Mouse (Mus musculus) intestine, embryonic 15.5 days (tissue): Measurements from ENCODE around the gene Ptprk. TPM values are rescaled to one million over a fixed set of nuclear protein-coding genes. Genes with fewer than 3 reads are reported as not detected.

Experiments
- ATAC-seq: fragments of 200-750 bp; cut with Nextera tagmentation; 2 replicates; pipeline ENCODE4 v1.8.0; 2017; ENCODE audit warnings: moderate TSS enrichment, moderate library complexity
- H3K27ac ChIP-seq: fragments of 300-500 bp; sonication (generic); 2 replicates; pipeline ENCODE4 v1.5.1; 2015; ENCODE audit warnings: mild to moderate bottlenecking, inconsistent platforms
- H3K27me3 ChIP-seq: fragments of 300-500 bp; sonication (generic); replicated peaks from 2 replicates; pipeline ENCODE4 v1.6.1; 2015; ENCODE audit warnings: inconsistent platforms
- H3K36me3 ChIP-seq: fragments of 300-500 bp; sonication (generic); 2 replicates; pipeline ENCODE4 v1.6.1; 2015; ENCODE audit warnings: inconsistent platforms
- H3K4me1 ChIP-seq: fragments of 300-500 bp; sonication (generic); replicated peaks from 2 replicates; pipeline ENCODE4 v1.6.1; 2015; ENCODE audit warnings: inconsistent platforms
- H3K4me2 ChIP-seq: fragments of 300-500 bp; sonication (generic); replicated peaks from 2 replicates; pipeline ENCODE4 v1.6.1; 2015; ENCODE audit warnings: mild to moderate bottlenecking, inconsistent platforms
- H3K4me3 ChIP-seq: fragments of 300-500 bp; sonication (generic); replicated peaks from 2 replicates; pipeline ENCODE4 v1.5.1; 2015; ENCODE audit warnings: inconsistent platforms
- H3K9ac ChIP-seq: fragments of 300-500 bp; sonication (generic); 2 replicates; pipeline ENCODE4 v1.6.1; 2015; ENCODE audit warnings: inconsistent platforms
- H3K9me3 ChIP-seq: fragments of 300-500 bp; sonication (generic); 2 replicates; pipeline ENCODE4 v1.6.1; 2016; ENCODE audit warnings: inconsistent platforms
- WGBS: fragments of 180-500 bp; shearing (Covaris S2); methylation state at CpG from one replicate; pipeline ENCODE4 v1.1.7; 2015; 5-methylcytosine and 5-hydroxymethylcytosine counted together
- polyA plus RNA-seq: library from polyadenylated mRNA; unstranded; fragments of >200 nt; fragmentation: Nextera tagmentation; extraction: Ambion mirVana; gene quantifications from 2 replicates; pipeline ENCODE4 v1.2.1, GENCODE M21; 2015

Gene Ptprk
- polyA plus RNA-seq, 1 experiment from 2014 or later: 35.6 TPM

DNA sequence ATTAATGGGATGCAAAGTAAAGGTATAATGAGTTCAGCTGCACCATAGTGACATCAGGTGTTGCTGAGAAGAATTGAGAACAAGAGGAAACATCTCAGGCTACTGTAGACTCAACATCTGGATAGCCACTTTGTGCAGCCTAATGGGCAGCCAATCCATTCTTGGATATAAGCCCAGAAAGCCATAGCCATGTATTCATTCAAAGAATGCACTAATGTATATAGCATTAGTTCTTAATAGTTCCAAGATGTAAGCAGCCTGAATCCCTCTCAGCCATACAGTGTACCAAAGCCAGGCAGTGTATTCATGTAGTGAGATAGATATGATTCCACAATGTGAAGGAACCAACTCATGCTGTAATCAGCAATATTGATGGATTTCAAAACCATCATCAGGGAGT, 134.8 kb downstream of the Ptprk start:
- Histone ChIP-seq H3K9me3 (no peaks in the 10 kb centered on the region), H3K27me3 (no peaks in the 10 kb centered on the region), H3K27ac (no peak overlapping the region), H3K4me2 (no peak overlapping the region), H3K36me3 (no peaks in the 10 kb centered on the region), H3K9ac (no peak overlapping the region), H3K4me3 (no peak overlapping the region), H3K4me1 (no peaks in the 10 kb centered on the region)
- no peak for ATAC-seq

- Histone ChIP-seq H3K4me3 (no peak overlapping the region), H3K9me3 (no peaks in the 10 kb centered on the region), H3K9ac (no peak overlapping the region), H3K4me1 (no peaks in the 10 kb centered on the region), H3K27ac (no peak overlapping the region), H3K36me3 (no peaks in the 10 kb centered on the region), H3K4me2 (no peak overlapping the region), H3K27me3 (no peaks in the 10 kb centered on the region)
- 67% methylated on average over 1 of the region's 1 CpGs for WGBS
- ATAC-seq: no peak
These were observed 137.5 kb downstream of the Ptprk start for GRCm38 (mm10) chr10:28212083-28212482.

DNA sequence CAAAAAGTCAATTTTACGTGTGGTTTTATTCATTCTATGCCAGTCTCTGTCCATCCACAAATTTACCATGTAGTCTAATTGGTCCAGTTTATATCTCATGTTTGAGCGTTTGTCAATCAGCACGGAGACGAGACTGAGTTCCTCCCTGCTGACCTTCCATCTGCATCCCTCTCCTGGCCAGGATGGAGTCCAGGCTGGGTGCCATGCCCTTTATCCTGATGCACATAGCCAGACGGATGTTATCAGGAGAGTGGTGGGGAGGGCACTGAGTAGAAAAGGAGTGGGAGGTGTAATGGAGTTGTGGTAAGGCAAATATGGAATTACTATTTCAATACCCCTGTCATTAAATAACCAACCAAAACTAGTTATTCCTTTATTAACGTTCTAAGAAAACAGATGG, 140.5 kb downstream of the Ptprk start:
- Histone ChIP-seq H3K4me2 (no peak overlapping the region), H3K4me1 (no peaks in the 10 kb centered on the region), H3K9ac (no peak overlapping the region), H3K27ac (no peak overlapping the region), H3K36me3 (no peaks in the 10 kb centered on the region), H3K4me3 (no peak overlapping the region), H3K27me3 (no peaks in the 10 kb centered on the region), H3K9me3 (no peaks in the 10 kb centered on the region)
- ATAC-seq: no peak
- WGBS: 78% methylated on average over 6 of the region's 6 CpGs

DNA sequence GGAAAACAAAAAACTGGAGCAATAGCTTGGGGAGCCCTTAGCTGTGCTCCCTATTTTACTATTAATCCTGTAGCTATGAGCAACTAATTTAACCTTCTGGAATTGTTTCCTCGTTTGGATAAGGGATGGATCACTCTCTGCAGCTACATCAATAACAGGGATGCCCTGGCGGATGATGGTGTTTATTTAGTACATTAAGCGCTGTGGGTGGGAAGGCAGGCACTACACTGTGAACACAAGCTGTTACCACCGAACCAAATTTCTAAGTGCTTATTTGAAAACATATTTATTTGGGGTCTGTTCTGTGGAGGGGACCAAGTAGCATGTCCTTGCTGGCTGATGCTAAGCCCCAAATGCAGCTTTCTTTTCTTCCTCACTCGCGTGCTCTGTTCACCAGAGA, 149.0 kb downstream of the Ptprk start:
- no peak overlapping the region for H3K27ac ChIP-seq
- ATAC-seq: no peak
- no peak overlapping the region for H3K4me3 ChIP-seq
- H3K4me2 ChIP-seq: no peak overlapping the region
- no peaks in the 10 kb centered on the region for H3K36me3 ChIP-seq
- no peaks in the 10 kb centered on the region for H3K9me3 ChIP-seq
- H3K9ac ChIP-seq: no peak overlapping the region
- no peaks in the 10 kb centered on the region for H3K4me1 ChIP-seq
- WGBS: 61% methylated on average over 6 of the region's 6 CpGs
- no peaks in the 10 kb centered on the region for H3K27me3 ChIP-seq

DNA sequence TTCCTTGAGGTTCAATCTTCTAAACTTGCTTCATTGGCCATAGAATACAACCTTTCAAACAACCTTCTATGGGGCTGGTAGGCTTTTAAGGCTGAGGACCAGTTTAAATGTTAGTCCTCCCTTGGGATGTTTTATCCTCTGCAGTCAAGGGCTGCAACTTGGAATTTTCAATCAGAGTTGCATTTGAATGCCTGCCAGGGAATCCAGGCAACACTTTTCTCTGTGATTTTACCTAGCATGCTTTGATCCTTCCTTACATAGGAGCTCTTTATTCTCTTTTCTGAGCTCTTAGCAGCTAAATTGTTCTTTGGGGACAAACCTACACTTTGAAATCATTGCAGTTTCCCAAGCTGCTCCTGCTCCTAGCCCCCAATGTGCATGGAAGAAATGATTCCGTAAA, 149.8 kb downstream of the Ptprk start:
- Histone ChIP-seq H3K27me3 (no peaks in the 10 kb centered on the region), H3K4me1 (no peaks in the 10 kb centered on the region), H3K4me3 (no peak overlapping the region), H3K27ac (no peak overlapping the region), H3K4me2 (no peak overlapping the region), H3K36me3 (no peaks in the 10 kb centered on the region), H3K9me3 (no peaks in the 10 kb centered on the region), H3K9ac (no peak overlapping the region)
- ATAC-seq: no peak
- 96% methylated on average over 1 of the region's 1 CpGs for WGBS

DNA sequence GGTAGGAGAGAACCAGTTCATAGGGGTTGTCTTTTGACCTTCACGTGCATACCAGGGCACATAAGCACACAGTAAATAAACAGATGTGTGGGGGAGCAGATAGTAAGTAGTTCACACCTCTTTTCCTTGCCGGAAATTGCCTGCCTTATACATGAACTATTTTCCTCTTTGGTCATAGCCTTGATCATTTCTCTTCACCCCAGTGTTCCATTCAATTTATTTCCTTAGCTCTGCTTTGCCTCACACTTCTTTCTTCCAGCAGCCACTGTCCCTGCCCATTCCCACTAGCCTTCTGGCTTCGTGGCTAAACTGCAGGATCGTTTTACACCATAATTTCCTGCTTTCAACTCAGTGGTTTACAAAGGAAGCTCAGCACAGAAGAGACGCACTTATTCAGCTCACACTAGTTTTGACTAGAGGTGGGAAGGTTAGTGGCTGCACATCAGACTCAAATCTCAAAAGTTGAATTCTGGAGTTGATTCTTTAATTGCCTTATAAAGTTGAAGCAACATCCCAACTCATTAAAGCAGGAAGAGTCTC, 151.0 kb downstream of the Ptprk start:
- Histone ChIP-seq H3K4me3 (no peak overlapping the region), H3K27ac (no peak overlapping the region), H3K4me2 (no peak overlapping the region), H3K36me3 (no peaks in the 10 kb centered on the region), H3K4me1 (no peaks in the 10 kb centered on the region), H3K9ac (no peak overlapping the region), H3K27me3 (no peaks in the 10 kb centered on the region), H3K9me3 (no peaks in the 10 kb centered on the region)
- WGBS: 27% methylated on average over 5 of the region's 5 CpGs
- ATAC-seq: no peak

GRCm38 (mm10) chr10:28227732-28228131, 153.1 kb downstream of the Ptprk start:
- no peak overlapping the region for H3K9ac ChIP-seq

DNA sequence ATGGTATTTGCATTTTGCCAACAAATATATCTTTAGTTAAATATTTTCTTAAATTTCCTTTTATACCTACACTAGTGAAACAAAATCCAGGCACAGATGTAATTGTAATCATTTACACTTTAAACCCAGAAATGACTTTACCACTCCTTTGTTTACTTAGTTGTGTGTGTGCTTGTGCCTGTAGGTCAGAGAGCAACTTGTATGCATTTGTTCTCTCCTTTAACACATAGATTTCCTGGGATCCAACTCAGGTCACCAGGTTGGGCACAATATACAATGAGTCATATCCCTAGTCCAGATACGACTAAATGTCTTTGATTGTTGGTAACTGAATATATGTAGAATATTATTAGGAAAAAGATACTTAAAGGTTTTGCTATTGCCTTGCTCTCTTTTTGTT, 153.6 kb downstream of the Ptprk start:
- H3K27me3 ChIP-seq: no peaks in the 10 kb centered on the region
- 46% methylated on average over 1 of the region's 1 CpGs for WGBS
- no peak overlapping the region for H3K4me2 ChIP-seq
- H3K27ac ChIP-seq: no peak overlapping the region
- no peak overlapping the region for H3K4me3 ChIP-seq
- H3K36me3 ChIP-seq: no peaks in the 10 kb centered on the region
- H3K4me1 ChIP-seq: no peaks in the 10 kb centered on the region
- no peak overlapping the region for H3K9ac ChIP-seq
- ATAC-seq: peak; percentile 92
- no peaks in the 10 kb centered on the region for H3K9me3 ChIP-seq

More at GRCm38 (mm10) chr10:28227732-28228131, 153.1 kb downstream of the Ptprk start:
- Histone ChIP-seq H3K27ac (peak overlapping the region; percentile 32; the same call in 1 of the 2 replicates), H3K27me3 (no peaks in the 10 kb centered on the region), H3K4me1 (no peaks in the 10 kb centered on the region), H3K4me2 (no peak overlapping the region), H3K4me3 (no peak overlapping the region), H3K36me3 (no peaks in the 10 kb centered on the region), H3K9me3 (no peaks in the 10 kb centered on the region)
- 54% methylated on average over 4 of the region's 4 CpGs for WGBS
- ATAC-seq: peak; percentile 89

GRCm38 (mm10) chr10:28232273-28233167, 157.9 kb downstream of the Ptprk start:
- H3K4me3 ChIP-seq: no peak overlapping the region
- ATAC-seq: no peak
- H3K9ac ChIP-seq: no peak overlapping the region
- 75% methylated on average over 4 of the region's 4 CpGs for WGBS
- 0 out of 2 replicates have a peak, but pooled peaks cover 3% of the 10 kb centered on the region for H3K4me1 ChIP-seq
- H3K4me2 ChIP-seq: no peak overlapping the region
- H3K27ac ChIP-seq: no peak overlapping the region
- no peaks in the 10 kb centered on the region for H3K36me3 ChIP-seq
- H3K9me3 ChIP-seq: no peaks in the 10 kb centered on the region
- no peaks in the 10 kb centered on the region for H3K27me3 ChIP-seq

DNA sequence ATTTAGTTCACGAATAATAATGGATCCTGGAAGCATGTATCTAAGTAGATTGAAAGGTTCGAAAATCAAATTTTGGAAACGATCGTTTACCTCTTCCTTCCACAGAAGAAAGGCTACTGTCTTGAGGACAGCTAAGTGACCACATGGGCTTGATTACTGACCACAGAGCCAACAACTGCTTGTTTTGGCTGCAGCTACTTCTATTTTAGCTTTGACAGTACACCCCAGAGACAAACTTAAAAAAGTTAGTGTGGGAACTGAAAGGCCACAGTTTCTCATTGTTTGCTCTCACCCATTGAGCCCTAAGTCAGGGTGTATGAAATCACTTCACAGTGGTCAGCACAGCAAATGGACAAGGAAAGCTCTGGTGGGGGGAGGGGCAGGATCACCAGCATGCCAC, 174.4 kb downstream of the Ptprk start:
- H3K4me1 ChIP-seq: no peaks in the 10 kb centered on the region
- H3K27ac ChIP-seq: no peak overlapping the region
- H3K9me3 ChIP-seq: no peaks in the 10 kb centered on the region
- H3K36me3 ChIP-seq: no peaks in the 10 kb centered on the region
- no peak overlapping the region for H3K4me2 ChIP-seq
- no peaks in the 10 kb centered on the region for H3K27me3 ChIP-seq
- no peak for ATAC-seq
- WGBS: 91% methylated on average over 4 of the region's 4 CpGs
- H3K9ac ChIP-seq: no peak overlapping the region
- no peak overlapping the region for H3K4me3 ChIP-seq

- no peaks in the 10 kb centered on the region for H3K9me3 ChIP-seq
- H3K4me2 ChIP-seq: no peak overlapping the region
- no peak overlapping the region for H3K27ac ChIP-seq
- H3K4me3 ChIP-seq: no peak overlapping the region
- H3K9ac ChIP-seq: no peak overlapping the region
- no peaks in the 10 kb centered on the region for H3K4me1 ChIP-seq
- no peaks in the 10 kb centered on the region for H3K27me3 ChIP-seq
- H3K36me3 ChIP-seq: no peaks in the 10 kb centered on the region
- WGBS: 70% methylated on average over 4 of the region's 4 CpGs
- ATAC-seq: no peak
These were observed 176.8 kb downstream of the Ptprk start for GRCm38 (mm10) chr10:28251385-28251784.

- no peak for ATAC-seq
- no peaks in the 10 kb centered on the region for H3K27me3 ChIP-seq
- no peak overlapping the region for H3K4me2 ChIP-seq
- WGBS: 74% methylated on average over 2 of the region's 2 CpGs
- no peak overlapping the region for H3K4me3 ChIP-seq
- H3K9ac ChIP-seq: no peak overlapping the region
- H3K9me3 ChIP-seq: no peaks in the 10 kb centered on the region
- H3K27ac ChIP-seq: no peak overlapping the region
- H3K36me3 ChIP-seq: no peaks in the 10 kb centered on the region
- H3K4me1 ChIP-seq: no peaks in the 10 kb centered on the region
These were observed 186.0 kb downstream of the Ptprk start for GRCm38 (mm10) chr10:28260651-28261050.

GRCm38 (mm10) chr10:28262159-28262558, 187.5 kb downstream of the Ptprk start:
- 74% methylated on average over 3 of the region's 3 CpGs for WGBS
- no peak overlapping the region for H3K4me3 ChIP-seq

More at GRCm38 (mm10) chr10:28262159-28262558, 187.5 kb downstream of the Ptprk start:
- H3K4me1 ChIP-seq: no peaks in the 10 kb centered on the region
- H3K4me2 ChIP-seq: no peak overlapping the region
- no peak overlapping the region for H3K9ac ChIP-seq
- ATAC-seq: no peak
- peaks cover 6% of the 10 kb centered on the region for H3K36me3 ChIP-seq
- H3K27ac ChIP-seq: no peak overlapping the region
- no peaks in the 10 kb centered on the region for H3K9me3 ChIP-seq
- H3K27me3 ChIP-seq: no peaks in the 10 kb centered on the region
